Mouse (Mus musculus) mammary gland, adult 2 months (tissue): ENCODE data around the gene Carns1. TPM values are rescaled to one million over a fixed set of nuclear protein-coding genes. Genes with fewer than 3 reads are reported as not detected.

ENCODE experiments used
- polyA plus RNA-seq: library from polyadenylated mRNA; depleted of rRNA; stranded (reverse); fragments of >200 nt; gene quantifications from 2 replicates; pipeline ENCODE4 v1.2.3, GENCODE M21; 2012; ENCODE audit warnings: low replicate concordance; rRNA removed

Carns1 gene
- polyA plus RNA-seq: 32.3 and 39.2 TPM in 2 replicates

DNA sequence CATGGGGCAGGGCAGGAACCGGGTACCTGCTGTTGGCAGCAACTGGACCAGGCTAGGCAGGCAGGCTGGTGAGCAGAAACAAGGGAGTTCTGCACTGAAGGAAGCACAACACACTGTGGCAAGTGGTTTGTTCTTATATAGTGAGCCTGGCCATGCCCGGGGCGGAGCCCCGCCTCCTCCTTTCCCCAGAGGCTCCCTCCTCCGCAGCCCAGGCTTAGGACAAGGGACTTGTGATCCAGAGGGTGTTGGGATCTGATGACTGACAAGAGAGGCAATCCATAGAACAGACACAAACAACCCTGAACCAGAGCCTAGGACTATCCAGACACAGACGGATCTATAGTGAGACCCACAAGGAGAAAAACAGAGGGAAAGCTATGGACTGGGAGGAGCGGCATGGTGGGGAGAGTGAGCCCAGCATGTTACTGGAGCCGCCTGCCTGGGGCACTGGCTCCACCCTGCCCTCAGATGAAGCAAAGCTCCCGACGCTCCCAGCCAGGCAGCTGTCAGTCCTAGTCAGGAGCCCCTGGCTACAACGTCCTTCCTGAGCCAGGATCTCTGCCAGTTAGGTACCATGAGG is at the start of gene Carns1:
Gene Carns1 (minus strand): TSS at position 112 of the 580 bp plus-strand sequence.

GRCm38 (mm10) chr19:4214071-4214770 is 38.9 kb upstream of the Carns1 start, which contains the start of the genes Clcf1 and AC109138.7:
Clcf1 (plus strand) TSS chr19:4214238.
AC109138.7 (plus strand) TSS chr19:4214357.

DNA sequence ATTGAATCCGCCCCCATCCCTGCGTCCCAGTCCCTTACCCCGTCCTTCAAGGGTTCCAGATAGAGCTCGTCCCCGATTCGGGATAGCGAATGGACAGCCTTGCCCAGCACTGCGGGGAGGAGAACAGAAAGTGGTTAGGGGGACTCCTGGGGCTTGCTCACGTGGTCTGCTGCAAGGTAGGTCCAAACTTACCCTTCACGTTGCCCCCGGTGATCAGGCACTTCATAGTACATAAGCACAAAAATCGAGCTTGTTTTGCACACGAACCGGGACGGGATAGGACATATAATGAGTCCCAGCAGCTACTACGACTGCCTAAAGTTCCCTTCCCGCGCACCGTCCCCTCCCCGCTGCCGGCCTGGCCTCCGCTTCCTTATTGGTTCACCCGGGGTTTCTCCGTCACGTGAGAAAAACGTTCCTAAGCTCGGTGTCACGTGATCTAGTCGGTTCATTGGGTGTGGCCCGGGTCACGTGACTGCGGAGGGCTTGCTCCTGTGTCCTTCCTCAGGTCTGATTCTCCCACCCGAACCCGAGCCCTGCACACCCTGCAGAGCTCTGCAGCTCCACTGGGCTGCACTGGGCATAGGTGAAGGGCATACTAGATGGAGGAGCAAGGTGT is 26.1 kb upstream of the Carns1 start, which contains the start of gene Rad9a:
Gene Rad9a (minus strand): TSS at position 372 of the 619 bp plus-strand sequence.

DNA sequence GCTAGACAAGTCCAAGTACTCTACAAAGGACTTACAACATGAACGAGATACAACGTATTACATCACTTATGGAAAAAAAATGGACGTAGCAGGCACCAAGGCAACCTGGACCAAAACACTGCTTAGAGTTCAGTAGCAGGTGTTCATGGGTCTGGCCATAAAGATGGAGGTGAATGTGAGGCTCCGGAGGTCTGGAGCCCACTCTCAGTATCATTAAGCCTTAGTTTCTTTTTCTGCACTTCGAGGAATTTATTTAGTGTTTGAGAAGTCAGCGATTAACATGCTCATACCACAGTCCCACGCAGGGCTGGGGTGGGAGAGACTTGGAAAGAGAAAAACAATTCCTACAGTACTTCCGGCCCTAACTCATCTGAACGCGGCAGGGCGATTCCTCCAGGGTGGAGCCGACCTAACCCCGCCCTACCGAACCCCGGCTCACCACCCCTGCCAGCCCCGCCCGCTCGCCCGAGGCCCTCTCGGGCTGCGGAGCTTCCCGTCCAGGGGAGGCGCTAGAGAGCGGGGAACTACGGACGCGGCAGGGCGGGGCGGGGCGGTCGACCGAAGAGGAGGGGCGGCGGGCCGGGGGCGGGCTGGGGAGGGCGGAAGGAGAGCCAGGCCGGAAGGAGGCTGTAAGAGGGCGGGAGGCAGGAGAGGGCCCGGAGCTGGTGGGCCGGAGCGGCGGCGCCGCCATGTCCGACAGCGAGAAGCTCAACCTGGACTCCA is 16.4 kb upstream of the Carns1 start, which contains the start of gene Ppp1ca:
Gene Ppp1ca (plus strand): TSS at position 538 of the 723 bp plus-strand sequence.

DNA sequence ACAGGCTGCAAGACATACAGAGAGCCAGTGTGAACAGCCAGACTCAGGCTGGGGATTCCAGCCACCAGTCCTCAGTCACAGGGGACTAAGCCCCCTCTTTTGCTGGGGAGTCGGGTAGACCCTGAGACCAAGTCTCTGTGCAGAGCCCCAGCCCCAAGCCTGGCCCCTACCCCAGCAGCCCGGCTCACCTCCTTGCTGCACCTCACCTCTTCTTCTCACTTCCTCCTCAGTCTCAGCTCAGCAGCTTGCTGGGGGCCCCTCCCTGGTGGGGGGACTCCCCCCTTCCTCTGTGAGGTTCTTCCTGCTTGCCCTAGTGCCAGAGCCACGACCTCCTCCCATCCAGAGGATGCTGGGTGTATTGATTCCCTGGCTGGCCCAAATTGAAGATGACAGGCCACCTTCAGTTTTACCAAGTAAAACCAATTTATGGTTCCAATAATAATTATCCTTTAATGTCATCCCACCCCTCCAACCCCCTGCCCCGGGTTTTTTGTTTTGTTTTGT is 15.6 kb upstream of the Carns1 start, which contains the start of gene Tbc1d10c:
Gene Tbc1d10c (minus strand): TSS at position 454 of the 504 bp plus-strand sequence.

DNA sequence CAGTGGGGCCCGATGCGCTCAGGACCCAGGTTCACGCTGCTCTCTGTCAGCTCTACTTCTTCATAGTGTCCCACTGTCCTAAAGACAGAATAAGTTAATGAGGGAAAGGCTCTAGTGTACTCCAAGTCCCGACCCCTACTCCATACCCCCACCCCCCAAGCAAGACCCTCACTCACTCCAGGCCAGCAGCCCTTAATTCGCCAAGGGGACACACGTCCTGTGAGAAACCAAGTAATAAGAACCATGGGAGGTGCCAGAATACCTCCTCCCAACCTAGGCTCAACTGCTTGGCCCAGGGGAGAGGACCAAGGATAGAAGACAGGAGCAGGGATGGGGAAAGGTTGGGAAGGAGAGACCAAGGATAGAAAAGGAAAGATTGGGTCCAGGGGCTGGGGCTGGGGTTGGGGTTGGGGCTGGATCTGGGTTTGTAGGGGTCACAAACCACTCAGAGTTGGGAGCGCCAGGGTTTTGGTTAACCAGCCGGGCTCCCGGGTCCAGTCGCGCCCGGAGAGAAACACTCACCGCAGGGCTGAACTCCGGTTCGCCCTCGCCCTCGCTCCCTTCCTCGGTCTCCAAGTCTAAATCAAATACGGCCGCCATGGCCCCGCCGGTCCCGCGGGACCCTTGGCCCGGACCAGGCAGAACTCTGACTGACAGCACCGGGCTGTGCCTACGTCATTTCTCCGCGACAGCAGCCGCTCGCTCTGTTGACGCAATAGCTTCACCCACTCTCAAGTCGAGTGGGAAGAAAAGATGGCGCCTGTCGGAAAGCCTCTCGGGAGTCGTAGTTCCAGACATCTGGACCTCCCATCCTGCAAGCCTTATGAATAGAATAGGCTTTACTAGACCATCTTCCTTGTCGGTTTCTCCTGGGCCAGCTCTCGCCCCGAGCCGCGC is 12.4 kb downstream of the Carns1 start, which contains the start of gene Rps6kb2:
Gene Rps6kb2 (minus strand): TSS at position 709 of the 897 bp plus-strand sequence.

GRCm38 (mm10) chr19:4153232-4153654 is 22.0 kb downstream of the Carns1 start, which contains the start of gene Ptprcap:
Ptprcap (plus strand) TSS chr19:4153604.

GRCm38 (mm10) chr19:4148491-4148806 is 26.8 kb downstream of the Carns1 start, which contains the start of gene Coro1b:
Coro1b (plus strand) TSS chr19:4148619.

GRCm38 (mm10) chr19:4143759-4144268 is 31.5 kb downstream of the Carns1 start, which contains the start of gene Cabp4:
Cabp4 (minus strand) TSS chr19:4144033.

DNA sequence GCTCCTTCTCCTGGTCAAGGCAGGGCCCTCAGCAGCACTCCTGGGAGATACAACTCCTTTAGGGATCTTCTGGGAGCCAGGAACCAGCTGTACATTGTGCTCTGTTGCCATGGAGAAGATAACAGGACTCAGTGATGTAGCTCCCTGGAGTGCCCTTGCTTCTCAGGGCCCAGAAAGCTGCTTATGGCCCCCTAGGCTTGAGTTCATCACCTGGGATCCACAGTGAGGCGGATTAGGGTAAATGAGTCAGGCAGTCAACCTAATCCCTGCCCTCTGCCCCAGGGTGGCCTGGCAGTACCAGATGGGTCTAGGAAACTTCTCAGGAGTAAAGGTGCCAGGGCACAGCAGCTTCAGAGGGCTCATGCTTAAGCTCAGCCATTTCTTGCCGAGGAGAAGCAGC is 35.8 kb downstream of the Carns1 start, which contains the start of gene Gpr152:
Gene Gpr152 (plus strand): TSS at position 342 of the 400 bp plus-strand sequence.

GRCm38 (mm10) chr19:4125741-4126696 is 49.3 kb downstream of the Carns1 start, which contains the start of gene Aip:
Aip (minus strand) TSS chr19:4125858.

Other genes with a start within 250 kb of the Carns1 start
- 13.0 and 17.1 TPM in 2 replicates for gene Aldh3b1, start 245.7 kb downstream of the Carns1 start, polyA plus RNA-seq
- gene Unc93b1, start 240.3 kb downstream of the Carns1 start, polyA plus RNA-seq: 307 and 435 TPM in 2 replicates
- 0.50 and 0.69 TPM in 2 replicates for gene Aldh3b3, start 216.8 kb downstream of the Carns1 start, polyA plus RNA-seq
- gene Aldh3b2, start 203.2 kb downstream of the Carns1 start, polyA plus RNA-seq: 22.0 and 22.5 TPM in 2 replicates
- 56.0 and 64.9 TPM in 2 replicates for gene Acy3, start 188.9 kb downstream of the Carns1 start, polyA plus RNA-seq
- gene Tbx10, start 182.7 kb downstream of the Carns1 start, polyA plus RNA-seq: not detected in 2 replicates
- gene Nudt8, start 174.9 kb downstream of the Carns1 start, polyA plus RNA-seq: 12.2 and 22.8 TPM in 2 replicates
- 2.5 and 2.9 TPM in 2 replicates for gene Gm49405, start 174.9 kb downstream of the Carns1 start, polyA plus RNA-seq
- gene Doc2g, start 172.2 kb downstream of the Carns1 start, polyA plus RNA-seq: 6.3 and 13.3 TPM in 2 replicates
- gene Ndufv1, start 162.7 kb downstream of the Carns1 start, polyA plus RNA-seq: 188 and 271 TPM in 2 replicates
- 508 and 632 TPM in 2 replicates for gene Gstp1, start 137.5 kb downstream of the Carns1 start, polyA plus RNA-seq
- 24.3 and 163 TPM in 2 replicates for gene Gstp2, start 129.5 kb downstream of the Carns1 start, polyA plus RNA-seq
- gene Gstp3, start 115.9 kb downstream of the Carns1 start, polyA plus RNA-seq: 14.6 and 23.5 TPM in 2 replicates
- gene Cabp2, start 93.9 kb downstream of the Carns1 start, polyA plus RNA-seq: 0.61 TPM in 1 of 2 replicates, not detected in the other
- gene Cdk2ap2, start 78.3 kb downstream of the Carns1 start, polyA plus RNA-seq: 257 and 348 TPM in 2 replicates
- gene Pitpnm1, start 75.5 kb downstream of the Carns1 start, polyA plus RNA-seq: 157 and 297 TPM in 2 replicates
- gene Aip, start 49.6 kb downstream of the Carns1 start, polyA plus RNA-seq: 113 and 122 TPM in 2 replicates
- 0.69 and 0.80 TPM in 2 replicates for gene Gpr152, start 35.7 kb downstream of the Carns1 start, polyA plus RNA-seq
- gene Cabp4, start 31.4 kb downstream of the Carns1 start, polyA plus RNA-seq: 1.2 TPM in 2 replicates
- 266 and 387 TPM in 2 replicates for gene Coro1b, start 26.9 kb downstream of the Carns1 start, polyA plus RNA-seq
- gene Ptprcap, start 21.9 kb downstream of the Carns1 start, polyA plus RNA-seq: 183 and 672 TPM in 2 replicates
- 46.6 and 54.5 TPM in 2 replicates for gene Rps6kb2, start 12.1 kb downstream of the Carns1 start, polyA plus RNA-seq
- gene Tbc1d10c, start 15.8 kb upstream of the Carns1 start, polyA plus RNA-seq: 91.7 and 196 TPM in 2 replicates
- gene Ppp1ca, start 16.6 kb upstream of the Carns1 start, polyA plus RNA-seq: 586 and 618 TPM in 2 replicates
- 49.2 and 51.9 TPM in 2 replicates for gene Rad9a, start 26.2 kb upstream of the Carns1 start, polyA plus RNA-seq
- 54.9 and 127 TPM in 2 replicates for gene Clcf1, start 38.8 kb upstream of the Carns1 start, polyA plus RNA-seq
- gene AC109138.7, start 38.9 kb upstream of the Carns1 start, polyA plus RNA-seq: not detected in 2 replicates
- 207 and 218 TPM in 2 replicates for gene Pold4, start 56.4 kb upstream of the Carns1 start, polyA plus RNA-seq
- gene Ssh3, start 93.7 kb upstream of the Carns1 start, polyA plus RNA-seq: 116 and 124 TPM in 2 replicates
- gene Ankrd13d, start 107.7 kb upstream of the Carns1 start, polyA plus RNA-seq: 12.7 and 17.2 TPM in 2 replicates
- 156 and 263 TPM in 2 replicates for gene Grk2, start 130.7 kb upstream of the Carns1 start, polyA plus RNA-seq
- gene Kdm2a, start 222.8 kb upstream of the Carns1 start, polyA plus RNA-seq: 125 and 186 TPM in 2 replicates